15 mouse cellular contexts compared by ENCODE assay signal in the genomic region with DNA sequence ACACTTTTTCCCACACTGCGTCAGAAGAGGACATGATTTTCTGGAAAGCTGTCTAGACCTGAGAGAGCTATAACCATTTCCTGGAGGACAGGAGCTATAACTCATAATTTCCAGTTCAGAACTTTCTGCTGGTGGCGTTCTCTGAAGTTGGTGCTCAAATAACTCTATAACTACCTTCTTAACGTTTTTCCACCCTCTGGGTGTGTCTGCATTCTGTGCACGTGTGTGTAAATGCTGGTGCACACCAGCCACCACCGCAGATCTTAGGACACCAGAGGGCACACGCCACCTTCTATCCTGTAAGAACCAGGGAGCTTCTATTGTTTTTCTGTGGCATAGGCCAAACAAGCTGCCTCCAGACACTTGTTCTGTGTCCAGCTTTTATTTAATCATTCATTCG.
"Had no signal": no experiment of that assay in that cellular context is flagged by ENCODE, and none has a peak within 500 bp of the region (broad histone marks: within the 10 kb centered on the region; RNA-seq: fewer than 3 reads in every experiment).

No protein-coding gene starts in this region.

- H3K27me3 ChIP-seq: limb, embryonic 12.5 days; liver, embryonic 15.5 days; lung, embryonic 15.5 days; midbrain, embryonic 12.5 days; stomach, embryonic 15.5 days had no signal

- H3K4me3 ChIP-seq: limb, embryonic 12.5 days; liver, embryonic 15.5 days; lung, embryonic 15.5 days; midbrain, embryonic 12.5 days; stomach, embryonic 15.5 days had no signal

- H3K9me3 ChIP-seq: limb, embryonic 12.5 days; liver, embryonic 15.5 days; lung, embryonic 15.5 days; midbrain, embryonic 12.5 days; stomach, embryonic 15.5 days had no signal

- H3K9ac ChIP-seq: limb, embryonic 12.5 days; liver, embryonic 15.5 days; lung, embryonic 15.5 days; midbrain, embryonic 12.5 days; stomach, embryonic 15.5 days had no signal

- H3K27ac ChIP-seq: limb, embryonic 12.5 days; lung, embryonic 15.5 days; macrophage; midbrain, embryonic 12.5 days; stomach, embryonic 15.5 days had no signal

- ATAC-seq: intestine, postnatal 0 days; midbrain, embryonic 16.5 days had no signal

- DNase-seq: kidney, adult 8-10 months; kidney, postnatal 36 days; layer of hippocampus, adult 9-11 months; liver; lung, postnatal 14 days; right cerebral cortex, postnatal 14 days; thymus, postnatal 36 days had no signal

- H3K36me3 ChIP-seq: lung, embryonic 15.5 days; midbrain, embryonic 12.5 days; stomach, embryonic 15.5 days had no signal
